Mouse (Mus musculus) layer of hippocampus, adult 9-11 months (tissue): ENCODE measurements around the gene AC141477.1.

ENCODE experiments used
- DNase-seq: peaks from one replicate; pipeline ENCODE4 v3.0.0; 2022

The AC141477.1 gene

DNA sequence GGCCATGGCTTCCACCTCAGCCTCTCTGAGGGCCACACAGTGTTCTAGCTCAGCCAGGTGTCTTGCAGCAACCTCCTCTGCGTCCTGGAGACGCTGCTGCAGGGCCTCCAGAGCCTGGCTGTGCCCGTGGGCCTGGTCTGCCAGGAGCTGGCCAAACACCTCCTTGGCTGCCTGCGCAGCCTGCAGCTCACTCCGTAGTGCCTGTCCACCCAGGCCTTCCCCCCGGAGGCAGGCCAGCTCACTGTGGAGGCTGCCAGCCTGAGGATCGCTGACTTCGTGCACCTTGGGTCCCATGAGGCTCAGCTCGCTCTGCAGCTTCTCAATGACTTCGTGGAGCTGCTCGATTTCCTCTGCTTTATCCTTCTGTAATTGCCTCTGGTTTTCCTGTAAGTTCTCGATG lies 47.6 kb downstream of the AC141477.1 start:
- DNase-seq = no peak

DNA sequence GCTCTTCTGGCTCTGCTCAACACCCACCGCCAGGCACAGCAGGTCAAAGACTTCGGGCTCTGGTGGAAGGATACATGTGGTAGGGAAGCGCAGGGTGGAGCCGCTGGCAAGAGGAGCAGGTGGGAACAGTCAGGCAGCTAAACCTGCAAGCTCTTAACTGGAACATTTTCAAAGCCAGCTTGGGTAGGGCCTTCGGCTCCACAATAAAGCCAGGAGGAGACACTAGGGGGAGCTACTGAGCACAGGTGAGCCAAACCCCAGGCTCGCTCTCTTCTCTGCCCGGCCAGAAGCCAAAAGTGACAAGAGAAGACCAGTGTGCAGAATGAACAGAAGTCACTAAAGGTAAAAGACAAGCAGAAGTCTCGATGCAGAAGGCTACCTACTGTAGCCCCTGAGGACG lies 48.5 kb downstream of the AC141477.1 start:
- no peak for DNase-seq

DNA sequence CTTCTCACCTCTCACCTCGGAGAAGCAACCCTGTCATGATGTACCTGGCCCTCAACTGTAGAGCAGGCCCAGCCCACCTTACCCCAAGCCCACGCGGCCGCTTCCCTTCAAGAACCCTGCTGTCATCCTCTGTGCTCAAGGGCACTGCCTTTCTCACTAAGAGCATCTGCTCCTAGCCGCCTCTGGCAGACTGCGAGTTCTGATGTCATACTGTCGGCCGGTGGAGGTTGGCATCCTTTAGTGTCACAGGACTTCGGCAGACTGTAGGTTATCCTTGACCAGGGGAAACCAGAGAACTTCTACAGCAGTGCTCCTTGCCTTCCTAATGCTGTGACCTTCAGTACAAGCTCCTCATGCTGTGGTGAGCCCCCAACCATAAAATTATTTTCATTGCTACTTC lies 49.1 kb downstream of the AC141477.1 start:
- DNase-seq = no peak
